Mouse (Mus musculus): ENCODE data around the gene Tenm2.

DNA sequence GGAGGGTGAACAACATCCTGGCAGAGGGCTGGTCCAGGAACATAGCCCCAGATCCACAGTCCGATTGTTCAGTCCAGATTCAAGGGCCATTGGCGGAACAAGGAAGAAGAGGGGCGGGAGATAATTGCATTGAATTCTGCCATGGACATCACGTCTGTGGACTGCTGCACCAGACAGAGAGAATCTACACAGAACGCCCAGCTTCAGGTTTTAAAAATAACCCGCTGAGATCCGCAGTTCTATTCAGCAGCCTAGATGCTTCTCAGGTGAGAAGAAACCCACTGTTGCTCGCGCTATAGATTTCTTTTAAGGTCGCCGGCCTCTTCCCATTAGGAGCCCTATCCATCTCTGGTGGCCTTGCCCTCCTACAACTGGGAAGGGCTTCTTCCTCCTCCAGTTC, 1155.0 kb downstream of the Tenm2 start:
- TF ChIP-seq CTCF (conservative IDR thresholded peaks at IDR 0.05; ENCODE audit: insufficient read depth, insufficient read length, low read depth, low read length) (no peak), POLR2A (IDR thresholded peaks at IDR 0.05; ENCODE audit: low read depth, low read length) (no peak)

All from kidney, adult 2 months (tissue).